Mouse (Mus musculus) heart, postnatal 14 days (tissue): ENCODE results near the gene Uimc1. TPM values are rescaled to one million over a fixed set of nuclear protein-coding genes. Genes with fewer than 3 reads are reported as not detected.
"Not testable (repeated sequence)": the region's sequence is repeated elsewhere in the genome, so short reads cannot be mapped to it uniquely, and the experiment has no call there.

ENCODE experiments used
- DNase-seq, 2 experiments: peaks; one replicate each; pipeline ENCODE4 v3.0.0; 2021 to 2022
- intact Hi-C: fragments of 180-260 bp; cut with DNase I; formaldehyde crosslinking; loops from one replicate; pipeline ENCODE4 v1.15.1; 2025
- long read RNA-seq, 2 experiments: library from polyadenylated mRNA; stranded (forward); transcript quantifications; one replicate each; pipeline ENCODE4 v2.0.0; 2021
- total RNA-seq, 2 experiments: library from RNA; stranded (reverse); gene quantifications; 2 replicates each; pipeline ENCODE4 v1.2.3; 2021

Gene Uimc1
- 10 to 100 TPM; 28.4 to 29.0 TPM for total RNA-seq
- long read RNA-seq, experiment 1, transcript Uimc1-201 (15 exons, 2,931 nt), result major isoform, 10 of 19 reads
- long read RNA-seq, experiment 1, partial matches to known transcripts, result 2 of 19 reads
- long read RNA-seq, experiment 1, other reads (novel, unspliced or antisense), result 5 of 19 reads
- long read RNA-seq, experiment 2, transcript Uimc1-201 (15 exons, 2,931 nt), result major isoform, 13 of 20 reads
- long read RNA-seq, experiment 2, partial matches to known transcripts, result 2 of 20 reads
- long read RNA-seq, experiment 2, other reads (novel, unspliced or antisense), result 4 of 20 reads

DNA sequence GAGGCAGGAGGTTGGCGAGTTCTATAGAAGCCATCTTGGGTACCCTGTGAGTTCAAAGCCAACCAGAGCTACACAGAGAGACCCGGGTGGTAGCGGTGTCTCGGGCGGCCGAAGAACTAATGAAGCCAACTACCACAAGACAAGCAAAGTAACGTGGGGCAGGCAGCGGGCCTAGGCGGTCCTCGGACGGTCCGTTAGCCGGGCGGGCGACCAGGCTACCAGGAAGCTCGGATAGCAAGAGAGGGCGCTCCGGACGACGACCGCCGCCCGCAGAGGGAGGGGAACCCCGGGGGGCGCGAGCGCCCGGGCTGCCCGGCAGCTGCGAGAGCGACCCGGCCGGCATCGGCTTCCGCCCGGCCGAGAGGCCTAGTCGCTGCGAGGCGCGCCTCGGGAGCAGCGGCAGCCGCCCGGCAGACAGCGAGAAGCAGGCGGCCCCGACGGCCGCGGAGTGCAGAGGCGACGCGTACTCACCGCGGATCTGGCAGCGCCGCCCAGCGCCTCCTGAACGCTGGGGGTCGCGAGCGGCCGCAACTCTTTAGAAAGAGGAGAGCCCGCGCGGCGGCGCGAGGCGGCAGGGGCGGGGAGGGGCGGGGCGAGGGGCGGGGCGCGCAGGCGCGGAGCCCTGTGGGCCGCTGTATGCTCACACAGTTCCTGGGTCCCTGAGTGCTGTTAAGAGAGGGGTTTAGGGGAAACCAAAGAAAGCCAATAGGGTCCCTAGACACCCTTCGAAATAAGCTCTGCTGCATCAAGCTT, at the start of gene Uimc1:
TSS of gene Uimc1 (minus strand) at position 575 of the 753 bp plus-strand sequence.
- DNase-seq, result peak; percentile 85 to 87
- intact Hi-C loops, result no loop called here

GRCm38 (mm10) chr13:55140271-55140670, 40.2 kb upstream of the Uimc1 start:
- intact Hi-C loops, result no loop called here
- no peak for DNase-seq

DNA sequence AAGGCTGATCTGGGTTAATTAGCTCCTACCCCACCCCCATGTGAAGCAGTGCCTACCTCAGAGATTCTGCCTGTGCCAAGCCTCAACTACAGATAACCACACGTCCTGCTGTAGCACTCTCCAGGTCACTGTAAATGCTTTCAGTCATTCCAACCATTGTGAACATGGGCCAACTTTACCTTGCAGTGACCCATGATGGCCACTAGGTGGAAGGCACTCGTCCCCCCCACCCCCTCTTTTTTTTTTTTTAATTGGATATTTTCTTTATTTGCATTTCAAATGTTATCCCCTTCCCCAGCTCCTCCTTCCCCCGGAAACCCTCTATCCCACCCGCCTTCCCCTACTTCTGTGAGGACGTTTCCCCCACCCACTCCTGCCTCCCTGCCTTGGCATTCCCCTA, 35.3 kb upstream of the Uimc1 start:
- intact Hi-C loops, result loop anchor here (1.0 kb wide), 1 partner anchor 43 kb away; no protein-coding TSS in a partner anchor
- peak in 1 of 2 experiments; percentile 45 for DNase-seq

DNA sequence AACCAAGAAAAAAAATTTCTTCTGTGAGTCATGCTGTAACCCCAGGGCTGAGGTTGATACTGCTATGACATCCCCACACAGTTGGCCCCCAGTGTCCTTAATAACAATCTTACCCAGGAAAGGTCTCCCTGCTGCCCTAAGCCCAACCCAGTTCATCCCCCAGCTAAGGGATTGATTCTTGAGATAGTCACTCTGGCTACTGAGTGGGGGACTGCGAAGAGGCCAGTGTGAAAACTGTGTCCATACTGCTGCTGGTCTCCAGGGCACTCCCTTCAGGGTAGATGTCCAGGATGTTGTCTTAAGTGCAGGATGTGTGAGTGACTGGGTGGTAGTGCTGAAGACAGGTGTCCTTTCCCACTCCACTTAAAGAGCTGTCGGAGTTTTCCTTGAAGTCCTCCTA, 33.3 kb upstream of the Uimc1 start, which contains the start of gene Gm17617:
TSS of gene Gm17617 (minus strand) at position 101 of the 400 bp plus-strand sequence.
- intact Hi-C loops, result no loop called here
- no peak for DNase-seq

- DNase-seq, result no peak
- intact Hi-C loops, result no loop called here
Observed at GRCm38 (mm10) chr13:55124903-55125302, 24.8 kb upstream of the Uimc1 start.

GRCm38 (mm10) chr13:55114375-55114774, 14.3 kb upstream of the Uimc1 start:
- no peak for DNase-seq
- intact Hi-C loops, result no loop called here

GRCm38 (mm10) chr13:55107694-55108093, 7.6 kb upstream of the Uimc1 start:
- intact Hi-C loops, result no loop called here
- DNase-seq, result peak; percentile 36 to 56

- intact Hi-C loops, result no loop called here
- no peak for DNase-seq
Observed at GRCm38 (mm10) chr13:55107116-55107515, 7.0 kb upstream of the Uimc1 start.

DNA sequence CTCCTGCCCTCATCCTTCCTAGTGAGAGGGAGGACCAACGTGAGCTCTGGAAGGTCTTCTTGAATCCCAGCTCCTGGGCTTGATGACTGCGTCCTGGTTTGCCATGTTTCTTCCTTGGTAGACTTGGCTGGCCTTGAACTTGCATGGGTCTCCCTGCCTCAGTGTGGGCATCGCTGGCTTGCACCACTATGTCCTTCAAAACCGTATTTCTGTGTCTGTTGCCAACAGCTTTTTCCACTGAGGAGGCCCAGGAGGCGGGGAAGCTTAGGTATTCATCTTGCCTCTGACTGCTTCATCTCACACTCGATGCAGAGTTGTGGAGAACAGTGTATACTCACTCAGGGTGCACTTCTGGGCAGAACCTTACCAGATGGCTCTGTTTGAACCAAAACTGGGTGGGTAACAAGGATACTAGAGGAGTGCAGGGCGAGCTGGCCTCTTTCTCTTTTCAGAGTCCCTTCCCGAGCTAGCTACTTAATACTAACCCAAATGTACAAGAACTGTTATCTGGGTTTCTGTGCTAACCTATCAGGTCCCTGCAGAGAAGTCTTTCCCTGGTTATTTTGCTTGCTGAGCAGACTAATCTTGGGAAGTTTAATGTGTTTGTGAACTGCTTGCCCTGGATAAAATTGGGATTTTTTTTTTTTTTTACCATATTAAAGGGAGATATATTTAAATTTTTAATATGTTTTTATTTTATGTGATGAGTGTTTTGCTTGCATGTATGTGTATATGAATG, 6.0 kb upstream of the Uimc1 start:
- peak in 1 of 2 experiments; percentile 5 for DNase-seq
- intact Hi-C loops, result no loop called here

DNA sequence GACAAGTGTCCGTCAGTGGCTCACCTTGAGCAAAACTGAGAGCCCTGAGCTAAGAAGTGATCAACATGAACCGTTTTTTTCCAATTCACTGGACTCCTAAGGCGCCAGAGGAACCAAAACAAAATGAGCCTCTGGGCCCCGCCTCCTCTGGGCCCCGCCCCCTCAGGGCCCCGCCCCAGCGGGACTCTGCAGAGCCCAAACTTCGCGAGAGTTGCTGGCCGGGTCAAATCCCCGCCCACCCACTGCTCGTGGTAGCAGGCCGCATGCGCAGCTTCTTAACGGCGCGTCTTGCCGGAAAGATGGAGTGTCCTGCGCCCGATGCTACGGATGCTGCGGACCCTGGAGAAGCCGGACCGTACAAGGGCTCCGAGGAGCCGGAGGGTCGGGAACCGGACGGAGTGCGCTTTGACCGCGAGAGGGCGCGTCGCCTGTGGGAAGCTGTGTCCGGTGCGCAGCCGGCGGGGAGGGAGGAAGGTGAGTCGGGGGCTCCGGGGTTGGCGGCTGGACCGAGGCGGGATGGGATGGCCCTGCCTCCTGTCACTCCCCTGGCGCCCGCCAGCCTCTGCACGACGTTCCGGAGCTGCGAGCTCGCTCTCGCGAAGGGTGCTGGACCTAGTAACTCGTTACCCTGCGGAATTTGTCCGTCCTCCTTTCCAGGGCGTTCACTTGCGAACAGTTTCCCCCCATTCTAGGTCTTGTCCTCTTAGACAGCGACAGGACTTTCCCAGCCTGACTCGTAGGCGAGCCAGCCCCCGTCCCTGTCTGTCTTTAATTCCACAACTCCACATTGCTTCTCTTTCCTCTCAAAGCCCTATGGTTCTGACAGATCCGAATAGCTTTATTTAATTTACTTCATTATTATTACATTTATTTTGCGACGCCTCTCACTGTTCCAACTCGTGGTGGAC, 5.2 kb upstream of the Uimc1 start, which contains the start of gene Zfp346:
TSS of gene Zfp346 (plus strand) at position 267 of the 908 bp plus-strand sequence.
- intact Hi-C loops, result no loop called here
- DNase-seq, result peak; percentile 98 to 99

GRCm38 (mm10) chr13:55103351-55103750, 3.3 kb upstream of the Uimc1 start:
- no peak for DNase-seq
- intact Hi-C loops, result no loop called here

DNA sequence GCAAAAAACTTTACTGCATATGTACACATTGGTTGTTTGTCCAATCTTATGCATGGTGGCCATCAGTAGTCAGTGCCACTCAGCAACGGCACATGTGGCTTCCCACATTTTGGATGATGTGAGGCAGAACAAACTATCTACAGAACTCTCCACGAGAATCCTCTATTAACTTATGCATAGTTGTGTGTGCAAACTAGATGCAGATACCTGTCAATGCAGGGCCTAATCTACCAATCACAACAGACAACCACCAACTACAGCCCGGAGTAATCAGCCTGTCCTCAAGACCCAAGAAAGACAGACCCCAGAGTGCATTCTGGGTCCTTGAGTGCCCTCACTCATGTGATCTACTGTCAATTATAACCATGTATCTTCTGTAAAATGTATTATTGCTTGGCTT, 2.3 kb upstream of the Uimc1 start:
- intact Hi-C loops, result no loop called here

DNA sequence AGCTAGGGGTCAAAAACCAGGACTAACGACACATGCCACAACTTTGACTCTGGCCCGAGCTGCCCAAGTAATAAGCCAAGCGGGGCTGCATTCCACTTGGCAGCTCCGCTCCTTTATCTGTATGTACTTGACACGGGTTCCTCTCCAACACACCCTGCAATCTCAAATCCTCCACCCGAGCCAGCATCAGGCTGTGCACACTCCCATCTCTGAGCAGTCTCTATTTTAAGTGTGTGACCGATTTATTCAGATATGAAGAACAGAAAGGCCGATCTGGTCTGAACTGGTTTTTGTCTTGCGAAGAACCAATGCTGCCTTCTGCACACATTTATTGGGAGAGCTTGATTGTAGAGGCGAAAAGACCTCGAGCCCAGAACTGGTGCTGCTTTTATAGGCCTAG, 1.5 kb upstream of the Uimc1 start:
- intact Hi-C loops, result no loop called here
- DNase-seq, result peak in 1 of 2 experiments; percentile 4

More for the DNA sequence above, 2.3 kb upstream of the Uimc1 start:
- DNase-seq, result no peak

DNA sequence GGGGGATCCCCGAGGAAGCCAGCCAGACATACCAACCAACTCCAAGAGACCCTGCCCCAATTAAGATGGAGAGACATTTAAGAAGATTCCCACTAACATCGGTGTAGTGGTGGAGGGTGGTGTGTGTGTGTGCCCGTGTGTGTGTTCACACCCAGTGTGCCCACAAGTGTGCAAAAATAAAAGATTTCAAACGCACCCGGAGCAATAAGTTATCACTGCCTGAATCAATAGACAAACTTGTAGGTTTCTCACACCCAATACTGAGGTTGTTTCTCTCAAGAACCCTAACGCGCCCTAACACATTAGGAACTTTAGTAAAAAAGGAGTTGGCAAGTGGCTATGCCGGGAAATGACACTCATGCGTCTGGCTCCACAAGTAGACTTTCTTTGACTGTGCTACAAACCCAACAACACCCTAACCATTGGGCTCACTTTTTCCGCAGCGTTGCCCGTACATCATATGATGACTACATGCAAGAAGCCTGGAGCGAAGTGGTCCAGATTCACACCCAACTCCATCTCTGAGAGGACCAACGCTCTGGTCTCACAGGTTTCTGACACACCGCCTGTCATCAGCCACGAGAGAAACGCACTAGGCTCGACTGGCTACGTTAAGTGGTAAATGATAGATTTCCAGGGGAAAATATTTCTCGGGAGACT, 904 bp downstream of the Uimc1 start:
- intact Hi-C loops, result no loop called here
- DNase-seq, result peak; percentile 7 to 17

GRCm38 (mm10) chr13:55097841-55098240, 2.3 kb downstream of the Uimc1 start:
- DNase-seq, intact Hi-C loops: not testable (repeated sequence)

DNA sequence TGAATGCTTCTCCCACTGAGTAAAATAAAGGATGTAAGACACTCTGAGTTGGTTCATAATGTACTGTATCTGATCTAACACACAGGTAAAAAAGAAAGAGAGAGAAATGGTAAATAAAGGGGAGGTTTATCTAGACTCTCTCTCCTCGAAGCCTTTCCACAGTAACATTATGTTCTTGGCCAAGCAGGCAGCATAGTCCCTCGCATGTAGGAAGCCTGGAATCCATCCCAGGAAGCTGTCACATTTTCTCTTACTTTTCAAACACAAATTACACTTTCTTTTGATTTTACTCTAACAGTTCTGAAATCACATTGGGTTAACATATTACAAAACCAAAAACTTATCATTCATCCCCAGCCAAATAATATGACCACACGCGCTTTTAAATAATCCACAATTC, 7.5 kb downstream of the Uimc1 start:
- DNase-seq, result no peak
- intact Hi-C loops, result no loop called here

- intact Hi-C loops, result no loop called here
- no peak for DNase-seq
Observed at GRCm38 (mm10) chr13:55075597-55075996, 24.5 kb downstream of the Uimc1 start.

DNA sequence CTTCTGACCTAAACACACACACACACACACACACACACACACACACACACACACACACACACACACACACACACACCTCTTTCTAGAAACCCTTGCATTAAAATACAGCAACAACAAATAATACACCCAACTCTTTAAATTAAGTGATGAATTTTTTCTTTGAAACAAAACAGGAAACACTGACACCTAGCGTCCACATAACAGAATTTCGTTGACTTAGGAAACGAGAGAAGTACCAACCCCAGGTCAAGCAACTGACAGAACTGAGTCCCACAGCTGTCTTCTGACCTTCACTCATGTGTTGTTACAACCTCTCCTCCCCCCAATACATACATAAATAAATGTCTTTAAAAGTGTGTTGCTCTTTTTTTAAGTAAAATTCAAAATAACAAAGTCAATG, 28.8 kb downstream of the Uimc1 start:
- DNase-seq, result peak in 1 of 2 experiments; percentile 4
- intact Hi-C loops, result loop anchor here (2.0 kb wide), 1 partner anchor 273 kb away; no protein-coding TSS in a partner anchor

GRCm38 (mm10) chr13:55069719-55070118, 30.4 kb downstream of the Uimc1 start:
- intact Hi-C loops, result loop anchor here (2.0 kb wide), 1 partner anchor 271 kb away; no protein-coding TSS in a partner anchor
- DNase-seq, result no peak
